Mouse (Mus musculus): ENCODE data around the gene Nudt2. TPM values are rescaled to one million over a fixed set of nuclear protein-coding genes. Genes with fewer than 3 reads are reported as not detected.

Gene Nudt2
- total and polyA plus RNA-seq, 2 experiments from 2014 or later: 37.6 to 42.0 TPM

- Histone ChIP-seq H3K9me3 (replicated peaks; ENCODE audit: control insufficient read depth, low read length) (no peaks in the 10 kb centered on the region), H3K4me1 (ENCODE audit: control insufficient read depth, insufficient read depth) (peaks cover 23% of the 10 kb centered on the region), H3K27ac (ENCODE audit: low read depth) (no peak within 1 kb of the TSS), H3K4me2 (ENCODE audit: low read depth, low read length) (peak within 1 kb of the TSS; percentile 70), H3K9ac (replicated peaks; ENCODE audit: low read depth, low read length) (peak within 1 kb of the TSS; percentile 43), H3K36me3 (replicated peaks; ENCODE audit: control insufficient read depth, insufficient read depth, low read length) (no peaks in the 10 kb centered on the region), H3K4me3 (ENCODE audit: low read depth, low read length) (peak within 1 kb of the TSS; percentile 48), H3K27me3 (ENCODE audit: control insufficient read depth, insufficient read depth, low read length) (peaks cover 53% of the 10 kb centered on the region)
- ATAC-seq (ENCODE audit: insufficient read depth, low read depth): peak; percentile 94
- peak; percentile 17; the same call in 1 of the 2 replicates for TF ChIP-seq CTCF (IDR thresholded peaks at IDR 0.05; ENCODE audit: low read depth)
- TF ChIP-seq EP300 (IDR thresholded peaks at IDR 0.05; ENCODE audit: low read depth): no peak
- WGBS: 2% methylated on average over 18 of the region's 18 CpGs
- peak; percentile 95 for DNase-seq (ENCODE audit: low spot score)
Measured at GRCm38 (mm10) chr4:41502986-41503412, 38.0 kb downstream of the Nudt2 start, which contains the start of gene AI464131. TSS of gene AI464131 (minus strand) at chr4:41503076.

GRCm38 (mm10) chr4:41504325-41504724 is 39.4 kb downstream of the Nudt2 start:
- Histone ChIP-seq H3K4me1 (ENCODE audit: control insufficient read depth, insufficient read depth) (peaks cover 21% of the 10 kb centered on the region), H3K4me3 (ENCODE audit: low read depth, low read length) (no peak overlapping the region), H3K36me3 (replicated peaks; ENCODE audit: control insufficient read depth, insufficient read depth, low read length) (no peaks in the 10 kb centered on the region), H3K4me2 (ENCODE audit: low read depth, low read length) (no peak overlapping the region), H3K9me3 (replicated peaks; ENCODE audit: control insufficient read depth, low read length) (no peaks in the 10 kb centered on the region), H3K27me3 (ENCODE audit: control insufficient read depth, insufficient read depth, low read length) (peaks cover 52% of the 10 kb centered on the region), H3K27ac (ENCODE audit: low read depth) (no peak overlapping the region), H3K9ac (replicated peaks; ENCODE audit: low read depth, low read length) (no peak overlapping the region)
- DNase-seq (ENCODE audit: low spot score) (no peak), ATAC-seq (ENCODE audit: insufficient read depth, low read depth) (no peak)
- TF ChIP-seq EP300 (IDR thresholded peaks at IDR 0.05; ENCODE audit: low read depth) (no peak), CTCF (IDR thresholded peaks at IDR 0.05; ENCODE audit: low read depth) (peak; percentile 12; the same call in 1 of the 2 replicates)
- 69% methylated on average over 5 of the region's 5 CpGs for WGBS

DNA sequence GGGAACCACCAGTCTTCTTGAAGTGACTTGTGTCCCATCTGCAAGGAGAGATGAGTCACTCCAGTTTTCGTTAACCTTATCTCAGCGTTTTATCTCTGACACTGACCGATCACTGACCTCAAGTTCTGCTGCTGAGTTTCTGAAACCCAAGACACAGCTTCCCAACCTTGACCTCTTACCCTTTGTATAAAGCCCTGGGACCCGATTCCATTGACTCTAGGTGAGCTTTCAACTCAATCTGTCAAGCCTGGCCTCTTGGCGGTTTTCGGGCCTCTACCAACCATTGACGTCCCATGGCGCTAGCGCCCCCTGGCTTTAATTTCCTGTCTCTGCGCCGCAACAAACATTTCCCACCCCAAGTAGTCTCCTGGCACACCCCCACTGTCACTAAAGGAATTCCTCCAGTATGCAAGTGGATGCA is 40.2 kb downstream of the Nudt2 start:
- TF ChIP-seq EP300 (IDR thresholded peaks at IDR 0.05; ENCODE audit: low read depth) (no peak), CTCF (IDR thresholded peaks at IDR 0.05; ENCODE audit: low read depth) (no peak; the same call in 1 of the 2 replicates)
- H3K27ac ChIP-seq (ENCODE audit: low read depth): no peak overlapping the region
- H3K4me3 ChIP-seq (ENCODE audit: low read depth, low read length): no peak overlapping the region
- 52% methylated on average over 11 of the region's 11 CpGs for WGBS
- peaks cover 21% of the 10 kb centered on the region for H3K4me1 ChIP-seq (ENCODE audit: control insufficient read depth, insufficient read depth)
- ATAC-seq (ENCODE audit: insufficient read depth, low read depth) (no peak), DNase-seq (ENCODE audit: low spot score) (no peak)
- no peaks in the 10 kb centered on the region for H3K9me3 ChIP-seq (replicated peaks; ENCODE audit: control insufficient read depth, low read length)
- H3K9ac ChIP-seq (replicated peaks; ENCODE audit: low read depth, low read length): no peak overlapping the region
- H3K27me3 ChIP-seq (ENCODE audit: control insufficient read depth, insufficient read depth, low read length): peaks cover 48% of the 10 kb centered on the region
- H3K36me3 ChIP-seq (replicated peaks; ENCODE audit: control insufficient read depth, insufficient read depth, low read length): no peaks in the 10 kb centered on the region
- no peak overlapping the region for H3K4me2 ChIP-seq (ENCODE audit: low read depth, low read length)

- Histone ChIP-seq H3K9me3 (replicated peaks; ENCODE audit: control insufficient read depth, low read length) (no peaks in the 10 kb centered on the region), H3K27ac (ENCODE audit: low read depth) (no peak overlapping the region), H3K9ac (replicated peaks; ENCODE audit: low read depth, low read length) (no peak overlapping the region), H3K36me3 (replicated peaks; ENCODE audit: control insufficient read depth, insufficient read depth, low read length) (no peaks in the 10 kb centered on the region), H3K27me3 (ENCODE audit: control insufficient read depth, insufficient read depth, low read length) (peaks cover 38% of the 10 kb centered on the region), H3K4me3 (ENCODE audit: low read depth, low read length) (peak overlapping the region; percentile 46; the same call in 1 of the 2 replicates), H3K4me1 (ENCODE audit: control insufficient read depth, insufficient read depth) (peaks cover 21% of the 10 kb centered on the region), H3K4me2 (ENCODE audit: low read depth, low read length) (peak overlapping the region; percentile 75)
- ATAC-seq (ENCODE audit: insufficient read depth, low read depth) (no peak), DNase-seq (ENCODE audit: low spot score) (peak; percentile 41)
- 14% methylated on average over 13 of the region's 13 CpGs for WGBS
- TF ChIP-seq CTCF (IDR thresholded peaks at IDR 0.05; ENCODE audit: low read depth): peak; percentile 58
- no peak for TF ChIP-seq EP300 (IDR thresholded peaks at IDR 0.05; ENCODE audit: low read depth)
Measured at GRCm38 (mm10) chr4:41506156-41506555, 41.2 kb downstream of the Nudt2 start.

GRCm38 (mm10) chr4:41506906-41507305 is 42.0 kb downstream of the Nudt2 start:
- peaks cover 21% of the 10 kb centered on the region for H3K4me1 ChIP-seq (ENCODE audit: control insufficient read depth, insufficient read depth)
- H3K36me3 ChIP-seq (replicated peaks; ENCODE audit: control insufficient read depth, insufficient read depth, low read length): no peaks in the 10 kb centered on the region
- no peaks in the 10 kb centered on the region for H3K9me3 ChIP-seq (replicated peaks; ENCODE audit: control insufficient read depth, low read length)
- WGBS: under 1% methylated on average over 29 of the region's 29 CpGs
- H3K9ac ChIP-seq (replicated peaks; ENCODE audit: low read depth, low read length): peak overlapping the region; percentile 46
- H3K27ac ChIP-seq (ENCODE audit: low read depth): no peak overlapping the region
- H3K4me3 ChIP-seq (ENCODE audit: low read depth, low read length): peak overlapping the region; percentile 46
- ATAC-seq (ENCODE audit: insufficient read depth, low read depth): peak; percentile 59
- DNase-seq (ENCODE audit: low spot score): peak; percentile 66
- peak overlapping the region; percentile 75 for H3K4me2 ChIP-seq (ENCODE audit: low read depth, low read length)
- peaks cover 38% of the 10 kb centered on the region for H3K27me3 ChIP-seq (ENCODE audit: control insufficient read depth, insufficient read depth, low read length)
- no peak for TF ChIP-seq EP300 (IDR thresholded peaks at IDR 0.05; ENCODE audit: low read depth)
- TF ChIP-seq CTCF (IDR thresholded peaks at IDR 0.05; ENCODE audit: low read depth): no peak
